Mouse (Mus musculus) left cerebral cortex, postnatal 4 days (tissue): ENCODE measurements around the gene Slc38a2. TPM values are rescaled to one million over a fixed set of nuclear protein-coding genes. Genes with fewer than 3 reads are reported as not detected.
A peak's percentile ranks its signal among the peaks of the same experiment; 100 is the strongest.

Source experiments
- DNase-seq: peaks from one replicate; pipeline ENCODE4 v3.0.0-alpha.2; 2022
- intact Hi-C: fragments of 180-260 bp; cut with DNase I; formaldehyde crosslinking; loops from one replicate; pipeline ENCODE4 v1.15.1; 2025
- total RNA-seq, 2 experiments: library from RNA; stranded (reverse); gene quantifications; 2 replicates each; pipeline ENCODE4 v1.2.3; 2021

Slc38a2 gene
- total RNA-seq, 2 experiments from 2014 or later: 114 to 124 TPM

DNA sequence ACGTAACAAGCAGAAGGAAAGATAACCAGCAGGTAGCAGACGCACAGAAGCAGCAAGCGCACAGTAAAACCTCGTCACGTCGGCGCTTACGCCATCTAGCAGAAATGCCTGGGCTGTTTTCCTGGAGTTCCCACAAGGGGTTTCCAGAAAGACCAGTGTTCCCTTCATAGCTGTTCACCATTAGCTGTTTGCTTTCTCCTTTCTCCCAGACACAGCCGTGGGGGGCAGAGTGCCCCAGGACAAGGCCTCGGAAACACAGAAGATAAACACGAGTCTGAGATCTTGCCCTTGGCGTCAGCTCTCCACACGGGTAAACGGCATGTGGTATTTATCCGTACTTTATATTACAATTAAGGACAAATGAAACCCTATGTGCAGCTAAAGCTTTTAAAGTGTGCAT, 23.8 kb downstream of the Slc38a2 start:
- DNase-seq: no peak
- intact Hi-C loops: no loop called here

DNA sequence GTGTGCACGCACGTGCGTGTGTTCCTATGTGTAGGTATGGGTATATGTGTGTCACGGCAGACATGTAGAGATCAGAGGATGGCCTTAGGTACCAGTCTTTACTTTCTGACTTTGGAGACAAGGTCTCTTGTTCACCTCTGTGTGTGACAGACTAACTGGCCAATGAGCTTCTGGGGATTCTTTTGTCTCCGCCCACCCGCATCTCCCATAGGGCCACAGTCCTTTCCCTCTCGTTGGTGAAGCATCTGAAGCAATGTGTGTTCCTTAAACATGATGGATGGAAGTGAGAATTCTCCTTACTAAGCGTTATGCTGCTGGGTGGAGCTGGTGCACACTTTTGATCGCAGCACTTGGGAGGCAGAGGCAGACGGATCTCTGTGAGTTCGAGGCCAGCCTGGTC, 24.5 kb downstream of the Slc38a2 start:
- intact Hi-C loops: no loop called here

DNA sequence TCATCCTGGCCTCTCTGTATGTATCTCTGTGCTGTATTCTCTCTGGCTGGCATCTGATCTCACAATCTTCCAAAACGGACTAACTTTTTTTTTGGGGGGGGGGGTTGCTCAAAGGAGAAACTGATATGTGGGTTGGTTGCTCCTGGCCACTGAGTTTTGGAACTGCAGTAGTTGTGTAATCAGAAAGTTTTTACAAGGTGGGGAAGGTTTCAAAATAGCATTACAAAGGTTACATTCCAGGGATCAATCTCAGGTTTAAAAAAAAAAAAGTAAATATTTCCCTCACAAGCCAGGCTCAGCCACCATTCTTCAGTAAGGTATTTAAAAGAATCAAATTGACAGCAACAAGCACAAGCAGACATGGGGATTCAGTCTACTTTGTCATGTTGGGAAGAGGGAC, 25.4 kb downstream of the Slc38a2 start:
- intact Hi-C loops: no loop called here
- DNase-seq: no peak

More for the DNA sequence above, 24.5 kb downstream of the Slc38a2 start:
- DNase-seq: no peak

DNA sequence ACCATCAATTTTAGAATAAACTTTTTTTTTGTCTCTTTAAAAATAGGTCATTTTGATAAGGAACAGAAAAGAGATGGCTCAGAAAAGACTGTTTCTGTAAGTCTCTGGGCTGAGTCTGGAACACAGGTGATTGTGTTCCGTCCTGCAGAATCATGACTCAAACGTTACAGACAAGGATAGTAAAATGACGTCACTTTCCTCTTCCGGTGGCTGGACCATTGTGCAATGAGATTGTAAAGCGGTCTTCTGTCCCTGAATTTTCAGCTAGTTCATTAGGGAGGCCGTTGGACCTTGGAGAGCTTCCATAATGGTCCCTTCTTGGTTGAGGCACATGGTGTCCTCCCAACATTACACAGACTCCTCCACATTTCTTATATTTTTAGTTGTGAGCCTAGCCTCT, 29.8 kb downstream of the Slc38a2 start:
- no peak for DNase-seq
- intact Hi-C loops: loop anchor here (5.0 kb wide), 1 partner anchor 127 kb away; no protein-coding TSS in a partner anchor

DNA sequence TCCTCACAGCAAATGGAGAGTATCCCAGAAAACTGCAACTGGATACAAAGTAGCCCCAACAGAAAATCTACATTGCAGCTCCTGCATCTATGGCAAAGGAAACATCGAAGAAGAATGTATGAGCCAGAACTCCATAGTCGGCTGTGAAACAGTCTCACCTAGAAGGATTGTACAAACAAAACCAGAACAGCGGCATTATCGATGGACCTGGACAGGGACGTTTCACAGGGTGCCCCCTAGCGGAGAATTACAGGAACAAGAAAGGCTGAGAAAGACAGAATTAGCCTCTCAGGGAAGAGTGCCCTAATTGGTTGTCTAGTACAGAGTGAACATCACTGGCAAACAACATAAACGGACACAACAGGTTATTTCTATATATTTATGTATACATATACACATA, 32.9 kb downstream of the Slc38a2 start:
- DNase-seq: peak; percentile 70
- intact Hi-C loops: loop anchor here (5.0 kb wide), 1 partner anchor 124 kb away; no protein-coding TSS in a partner anchor

DNA sequence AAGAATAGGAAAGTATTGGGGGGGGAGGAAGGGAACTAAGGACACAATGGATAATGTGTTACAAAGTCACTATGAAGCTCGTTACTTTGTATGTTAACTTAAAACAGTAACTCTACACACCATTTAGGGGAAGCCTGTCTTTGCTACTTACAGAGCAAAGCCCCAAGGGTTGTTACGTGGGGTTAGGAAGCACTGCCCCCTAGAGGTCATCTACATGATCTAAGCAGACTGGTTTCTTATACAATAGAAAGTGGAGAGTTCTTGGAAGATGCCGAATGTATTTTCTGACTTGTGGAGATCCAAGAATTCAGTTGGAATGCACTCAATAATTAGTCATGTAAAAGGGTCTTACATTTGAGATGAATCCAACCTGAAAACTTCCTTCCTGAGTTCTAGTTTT, 33.6 kb downstream of the Slc38a2 start:
- DNase-seq: peak; percentile 75
- intact Hi-C loops: loop anchor here (5.0 kb wide), 1 partner anchor 124 kb away; no protein-coding TSS in a partner anchor

DNA sequence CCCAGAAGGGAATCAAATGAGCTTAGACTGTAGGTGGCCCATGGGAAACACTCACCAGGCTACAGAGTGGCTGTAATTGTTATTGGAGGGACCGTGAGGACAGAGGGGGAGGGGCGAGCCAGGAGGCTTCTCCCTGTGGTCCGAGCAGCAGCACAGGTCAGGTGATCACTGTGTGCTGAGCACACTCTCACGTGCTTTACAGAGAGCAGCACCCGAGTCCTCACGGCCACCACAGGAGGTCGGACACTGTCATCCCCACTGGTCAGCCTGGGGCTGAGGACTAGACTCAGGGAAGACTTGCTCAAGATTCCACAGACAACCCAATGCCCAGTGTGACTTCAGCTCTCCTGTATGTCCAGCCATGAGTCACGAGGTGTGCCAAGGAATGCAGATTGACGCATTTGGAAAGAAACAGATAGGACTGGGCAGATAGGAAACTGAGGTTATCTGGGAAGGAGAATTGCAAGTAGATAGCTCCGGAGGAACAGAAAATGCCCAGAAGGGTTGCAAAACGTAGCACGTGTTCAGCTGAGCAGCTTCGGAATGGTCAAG, 38.9 kb downstream of the Slc38a2 start:
- intact Hi-C loops: no loop called here
- DNase-seq: no peak

DNA sequence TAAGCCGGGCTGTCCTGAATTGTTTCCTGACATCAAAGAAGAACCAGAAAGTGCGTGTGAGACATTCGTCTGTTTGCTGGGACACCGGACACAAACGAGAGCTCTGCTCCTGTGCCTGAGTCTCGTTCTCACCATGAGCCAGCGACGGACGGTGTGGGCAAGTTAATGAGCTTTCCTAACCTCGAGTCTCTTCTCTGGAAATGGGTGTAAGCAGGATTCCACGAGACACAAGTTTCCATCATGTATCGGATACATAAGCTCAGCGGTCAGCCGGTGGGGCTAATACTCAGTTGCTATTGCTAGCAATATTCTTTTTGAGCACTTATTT, 41.3 kb downstream of the Slc38a2 start:
- intact Hi-C loops: no loop called here
- no peak for DNase-seq

DNA sequence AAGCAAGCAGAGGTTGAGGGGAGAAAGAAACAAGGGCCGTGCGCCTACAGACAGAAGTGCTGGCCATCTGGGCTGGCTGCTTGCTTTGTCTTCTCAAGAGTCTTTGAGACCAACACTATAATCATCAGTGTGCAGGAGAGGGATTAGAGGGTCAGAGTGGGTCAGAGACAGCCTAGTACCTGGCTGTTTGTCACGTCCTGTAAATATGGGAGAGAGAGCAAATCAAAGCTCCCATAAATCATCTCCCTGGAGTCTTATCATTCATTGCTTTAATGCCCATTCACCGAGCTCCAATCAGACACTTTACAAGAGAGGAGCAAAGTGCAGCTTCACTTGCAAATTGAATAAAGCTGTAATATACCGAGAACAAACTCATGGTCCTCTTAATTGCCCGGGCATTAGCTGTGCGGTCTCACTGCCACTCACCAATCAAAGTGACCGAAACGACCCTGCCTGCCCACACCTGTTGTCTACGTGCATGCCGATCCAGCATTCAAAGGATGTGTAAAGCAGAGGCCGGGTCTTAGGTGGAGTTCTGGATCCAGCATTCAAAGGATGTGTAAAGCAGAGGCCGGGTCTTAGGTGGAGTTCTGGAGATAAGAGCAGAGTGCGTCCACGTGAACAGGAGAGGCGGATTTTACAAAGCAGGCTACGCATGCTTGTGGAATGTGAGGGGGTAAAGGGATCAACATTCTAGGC, 41.8 kb downstream of the Slc38a2 start:
- DNase-seq: no peak
- intact Hi-C loops: no loop called here

DNA sequence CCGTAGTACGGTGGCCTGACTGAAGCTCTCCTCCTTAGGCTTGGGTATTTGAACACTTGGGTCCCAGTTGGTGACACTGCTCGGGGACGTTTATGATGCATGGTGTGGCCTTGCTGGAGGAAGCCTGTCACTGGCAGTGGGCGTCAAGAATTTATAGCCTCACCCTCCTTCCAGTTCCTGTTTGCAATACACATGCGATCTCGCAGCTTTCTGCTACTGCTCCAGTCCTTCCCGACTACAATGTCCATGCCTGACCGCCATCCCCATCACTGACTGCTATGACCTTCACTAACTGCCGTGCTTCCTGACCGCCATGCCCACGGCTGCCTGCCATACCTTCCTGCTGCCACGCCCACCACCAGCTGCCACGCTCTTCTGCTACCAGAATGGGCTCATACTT, 44.0 kb downstream of the Slc38a2 start:
- DNase-seq: no peak
- intact Hi-C loops: no loop called here

DNA sequence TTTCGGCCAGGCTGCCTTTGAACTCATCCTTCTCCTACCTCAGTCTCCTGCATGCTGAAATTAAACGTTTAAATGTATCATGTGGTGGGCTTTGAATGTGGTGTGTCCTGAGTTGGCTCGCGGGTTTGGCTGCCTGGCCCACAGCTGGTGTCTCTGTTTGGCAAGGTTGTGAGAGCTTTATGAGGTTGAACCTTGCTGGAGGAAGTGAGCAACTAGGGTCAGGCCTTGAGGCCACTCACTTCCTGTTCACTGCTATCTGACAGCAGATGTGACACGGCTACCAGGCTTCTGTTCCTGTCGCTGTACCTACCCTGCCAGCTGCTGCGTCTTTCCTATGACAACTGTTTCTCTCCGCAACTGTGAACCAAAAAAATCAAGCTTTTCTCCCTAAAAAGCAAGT, 44.8 kb downstream of the Slc38a2 start:
- no peak for DNase-seq
- intact Hi-C loops: no loop called here

DNA sequence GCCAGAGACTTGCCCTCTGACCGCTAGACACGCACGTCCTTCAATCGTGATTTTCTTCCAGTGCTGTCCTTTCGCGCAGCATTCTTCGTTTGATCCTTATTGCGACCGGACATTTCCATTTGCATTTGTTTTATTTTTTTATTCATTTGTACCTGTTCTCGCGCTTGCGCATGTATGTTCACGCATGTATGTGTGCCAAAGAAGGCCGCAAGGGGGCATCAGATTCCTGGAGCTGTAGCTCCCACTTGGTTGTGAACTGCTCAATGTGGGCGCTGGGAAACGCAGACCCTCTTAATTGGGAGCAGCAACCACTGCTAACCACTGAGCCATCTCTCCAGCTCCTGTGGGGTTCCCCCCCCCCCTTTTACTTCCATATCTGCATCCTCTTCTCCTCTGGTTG, 46.5 kb downstream of the Slc38a2 start:
- DNase-seq: no peak
- intact Hi-C loops: no loop called here

DNA sequence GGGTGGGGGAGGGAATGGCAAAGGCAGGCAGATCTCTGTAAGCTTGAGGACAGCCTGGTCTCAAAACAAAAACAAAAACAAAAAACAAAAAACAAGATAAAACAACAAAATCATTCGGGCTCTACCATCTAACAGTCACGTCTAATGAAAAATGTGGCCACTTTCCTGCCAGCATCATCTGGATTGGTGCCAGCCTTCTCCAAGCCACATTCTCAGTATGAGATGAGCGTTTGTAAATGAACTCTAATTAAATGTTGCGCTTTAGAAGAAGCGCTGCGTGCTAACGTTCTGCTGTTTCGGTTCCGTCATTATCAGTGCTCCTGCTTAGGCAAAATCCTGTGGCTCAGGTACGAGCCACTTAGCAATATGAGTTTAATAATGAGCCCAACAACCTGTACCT, 47.0 kb downstream of the Slc38a2 start:
- DNase-seq: peak; percentile 57
- intact Hi-C loops: no loop called here

DNA sequence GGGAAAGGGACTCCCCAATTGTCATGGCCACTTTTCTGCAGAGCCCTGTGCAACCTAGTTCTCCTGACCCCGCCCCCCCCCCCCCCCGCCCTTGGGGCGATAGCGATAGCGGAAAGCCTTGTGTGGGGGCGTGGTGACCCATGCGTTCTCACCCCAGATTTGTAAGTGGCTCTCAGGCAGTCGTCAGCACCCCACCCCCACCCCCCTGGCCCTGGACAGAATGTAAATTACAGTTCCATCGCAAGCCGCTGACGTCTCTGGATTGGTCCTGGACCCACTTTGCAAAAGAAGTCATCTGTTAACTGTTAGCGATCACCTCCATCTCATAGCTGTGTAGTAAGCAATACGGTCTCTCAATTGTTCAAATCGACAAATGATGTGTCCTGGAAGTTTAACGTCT, 52.2 kb downstream of the Slc38a2 start:
- no peak for DNase-seq
- intact Hi-C loops: no loop called here

DNA sequence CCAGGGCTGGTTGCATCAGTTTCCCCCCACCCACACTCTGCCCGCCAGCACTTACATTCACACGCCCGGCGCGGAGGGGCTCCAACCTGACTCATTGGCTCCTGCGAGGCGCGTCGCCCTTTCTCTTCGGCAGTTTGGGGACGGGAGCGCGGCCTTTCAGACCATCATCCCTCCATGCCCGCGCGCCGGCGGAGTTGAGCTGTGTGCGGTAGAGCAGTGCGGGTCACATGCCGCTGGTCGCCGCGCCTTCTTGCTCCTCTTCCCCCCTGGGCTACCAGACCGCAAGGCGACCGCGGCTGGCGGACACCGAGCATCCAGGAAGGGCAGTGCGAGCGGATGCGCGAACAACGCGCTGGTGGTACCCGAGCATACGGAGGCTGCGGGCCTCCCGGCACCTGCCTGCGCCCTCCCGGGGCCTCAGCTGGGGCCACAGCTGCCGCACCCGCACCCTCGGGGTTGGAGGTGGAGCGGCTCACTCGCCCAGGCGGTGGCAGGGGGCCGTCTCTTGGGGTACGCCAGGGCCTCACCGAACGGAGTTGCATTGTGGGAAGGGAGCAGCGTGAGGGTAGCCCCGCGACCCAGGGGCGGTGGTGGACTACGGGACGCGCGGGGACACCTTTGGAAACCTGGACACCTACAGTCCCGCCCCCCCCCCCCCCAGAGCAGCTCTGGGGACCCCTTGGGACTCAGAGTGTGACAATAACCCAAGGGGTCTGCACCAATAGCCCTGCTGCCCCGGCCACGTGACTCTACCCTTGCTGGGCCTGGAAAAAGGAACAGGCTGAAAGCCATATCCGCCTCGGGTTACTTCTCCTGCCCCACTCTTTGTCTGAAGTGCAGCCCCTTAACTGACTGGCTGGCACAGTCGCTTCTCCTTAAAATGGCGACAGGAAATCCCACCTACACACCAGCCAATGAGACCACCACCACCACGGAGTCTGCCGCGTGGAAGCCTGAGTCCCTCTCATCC, 56.8 kb downstream of the Slc38a2 start, which contains the start of gene Slc38a1:
Gene Slc38a1, minus strand, starts transcription at position 478 of the 970 bp plus-strand sequence.
- intact Hi-C loops: no loop called here
- peak; percentile 84 for DNase-seq

DNA sequence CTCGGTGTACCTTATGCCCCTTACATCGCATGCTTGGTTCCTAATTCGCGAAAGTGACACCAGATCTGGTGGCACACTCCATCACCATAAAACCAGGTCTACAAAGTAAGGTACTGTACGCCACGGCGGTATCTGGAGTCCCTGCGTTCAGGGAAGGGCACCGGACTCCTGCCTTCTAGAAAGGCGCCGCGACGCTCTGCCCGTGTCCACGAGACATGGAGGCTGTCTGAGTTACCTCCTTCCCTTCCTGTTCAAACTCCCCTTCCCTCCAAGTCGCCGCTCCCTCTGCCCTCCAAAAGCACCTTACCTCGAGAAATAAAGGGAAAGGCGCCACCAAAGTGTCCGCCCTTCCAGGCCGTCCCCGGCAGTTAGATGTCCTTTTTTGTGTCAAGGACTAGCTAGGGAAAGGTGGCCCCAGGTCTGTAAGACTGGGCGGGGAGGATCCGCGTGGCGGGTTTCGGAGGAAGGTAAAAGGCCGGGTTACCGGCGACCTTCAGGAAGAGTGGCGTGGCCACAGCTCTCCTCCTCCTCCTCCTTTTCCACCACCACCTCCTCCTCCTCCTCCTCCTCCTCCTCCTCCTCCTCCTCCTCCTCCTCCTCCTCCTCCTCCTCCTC, 57.6 kb downstream of the Slc38a2 start:
- intact Hi-C loops: no loop called here
- DNase-seq: no peak

DNA sequence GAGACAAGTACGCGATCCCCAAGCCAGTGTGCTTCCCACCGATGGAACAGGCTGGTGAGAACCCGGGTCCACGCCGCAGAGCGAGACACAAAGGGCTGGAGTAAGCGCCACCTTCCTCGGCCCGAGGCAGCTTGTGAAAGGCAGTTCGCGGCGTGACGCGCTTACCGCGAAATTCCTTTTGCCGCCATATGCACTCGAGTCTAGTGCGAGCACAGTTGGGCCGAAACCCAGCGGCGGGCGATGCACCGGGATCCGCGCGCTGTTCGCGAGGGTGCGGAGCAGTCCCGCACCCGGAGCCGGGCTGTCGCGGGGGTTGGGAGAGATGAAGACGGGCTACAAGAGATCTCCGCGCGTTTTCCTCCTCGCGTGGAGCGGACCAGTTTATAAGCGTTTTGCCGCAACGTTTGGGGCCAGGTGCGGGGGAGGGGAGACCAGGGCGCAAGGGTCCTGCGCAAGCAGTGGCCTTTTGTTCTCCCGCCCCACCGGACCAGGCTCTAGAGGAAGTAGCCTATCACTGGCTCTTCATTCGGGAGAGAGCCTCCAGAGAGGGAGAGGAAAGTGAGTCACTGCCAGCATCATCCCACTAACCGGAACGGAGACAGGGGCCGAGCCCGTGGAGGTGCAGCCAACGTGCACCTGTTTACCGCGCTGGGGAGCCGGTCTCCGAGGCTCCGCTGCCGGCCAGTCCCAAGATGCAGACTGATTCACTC, 58.3 kb downstream of the Slc38a2 start:
- intact Hi-C loops: no loop called here
- DNase-seq: peak; percentile 87

DNA sequence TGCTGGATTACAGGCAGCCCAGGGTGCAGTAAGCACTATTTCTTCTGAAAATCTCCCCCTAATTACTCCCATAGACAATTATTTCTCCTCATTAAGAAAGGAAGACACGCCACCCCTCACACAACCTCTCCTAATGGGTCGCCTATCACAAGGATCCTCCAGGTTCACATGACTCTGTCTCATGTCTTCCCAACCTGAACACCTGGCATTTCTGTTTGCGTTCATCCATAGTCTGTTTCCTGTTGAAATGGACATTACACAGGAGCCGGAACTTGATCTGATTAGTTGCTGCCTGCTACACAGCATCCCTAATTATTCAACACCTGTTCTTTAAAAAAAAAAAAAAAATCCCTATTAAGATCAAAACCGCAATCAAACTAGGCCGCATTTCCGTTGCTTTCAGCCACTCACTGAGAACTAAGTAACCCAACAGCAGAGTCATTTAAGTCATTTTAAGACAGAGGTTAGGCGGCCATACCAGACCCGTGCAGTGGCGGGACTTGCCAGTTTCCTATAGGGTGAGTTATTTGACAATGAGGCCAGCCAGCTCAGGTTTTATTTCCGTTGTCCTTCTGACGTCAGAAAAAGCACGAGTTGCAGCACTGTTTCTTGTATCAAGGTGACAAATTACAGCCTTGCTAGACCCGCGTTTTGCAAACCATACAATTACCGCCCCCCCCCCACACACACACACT, 59.1 kb downstream of the Slc38a2 start:
- intact Hi-C loops: no loop called here
- DNase-seq: no peak

DNA sequence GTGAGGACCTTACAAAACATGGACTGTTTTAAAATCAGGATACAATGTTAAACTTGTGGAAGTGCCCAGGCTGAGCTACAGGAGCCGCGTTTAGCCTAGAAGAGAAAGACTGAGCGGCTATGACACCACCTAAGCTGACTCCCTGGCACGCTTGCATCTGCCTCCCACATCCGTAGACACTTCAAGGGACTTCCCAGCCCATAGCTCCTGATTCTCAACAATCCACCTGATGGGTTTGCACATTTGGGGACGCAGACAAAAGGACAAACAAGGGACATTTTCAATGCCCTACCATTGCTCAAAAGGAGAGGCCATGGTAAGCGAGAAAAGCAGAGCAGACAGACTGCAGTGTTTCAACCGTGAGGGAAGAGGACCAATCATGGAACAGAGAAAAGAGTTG, 59.9 kb downstream of the Slc38a2 start:
- no peak for DNase-seq
- intact Hi-C loops: no loop called here

DNA sequence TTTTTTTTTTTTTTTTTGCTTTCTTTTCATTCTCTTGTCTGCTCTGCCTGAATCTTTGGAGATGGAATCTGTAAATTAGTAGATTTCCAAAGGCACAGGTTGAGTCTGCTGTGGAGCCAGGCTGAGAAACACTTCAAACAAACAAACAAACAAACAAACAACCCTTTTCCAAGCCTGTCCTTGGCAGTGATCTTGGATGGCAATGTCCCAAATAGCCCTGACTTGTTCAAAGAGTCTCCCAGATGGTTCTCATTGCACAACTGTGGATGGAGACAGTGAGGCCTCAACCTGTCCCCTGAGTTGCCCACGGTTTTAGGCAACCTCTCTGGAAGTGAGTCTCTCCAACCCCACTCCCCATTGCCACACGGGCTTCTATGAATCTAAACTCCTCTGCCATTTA, 60.9 kb downstream of the Slc38a2 start:
- intact Hi-C loops: no loop called here
- peak; percentile 33 for DNase-seq
